Mouse (Mus musculus): ENCODE measurements at regions not wholly inside any gene's neighbourhood (a gene's known extent, or its start where the extent isn't known, plus 50 kb on each side); places are given as distances from the start of the nearest gene placed in this dataset.

DNA sequence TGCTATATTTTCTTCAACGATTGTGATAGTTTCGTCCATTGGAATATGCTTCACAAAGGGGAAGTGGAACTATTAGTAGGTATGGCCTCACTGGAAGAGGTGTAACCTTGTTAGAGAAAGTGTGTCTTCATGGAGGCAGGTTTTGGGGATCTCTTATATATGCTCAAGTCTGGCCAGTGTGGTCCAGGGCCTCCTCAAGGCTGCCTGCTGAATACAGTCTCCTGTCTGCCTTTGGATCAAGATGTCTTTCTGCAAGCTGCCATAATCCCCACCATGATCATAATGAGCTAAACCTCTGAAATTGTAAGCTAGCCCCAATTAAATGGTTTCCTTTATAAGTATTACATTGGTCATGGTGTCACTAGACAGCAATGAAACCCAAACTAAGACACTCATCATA lies 384.3 kb downstream of the Btbd3 start:
- DNase-seq (ENCODE audit: low read depth, low spot score), result no peak

DNA sequence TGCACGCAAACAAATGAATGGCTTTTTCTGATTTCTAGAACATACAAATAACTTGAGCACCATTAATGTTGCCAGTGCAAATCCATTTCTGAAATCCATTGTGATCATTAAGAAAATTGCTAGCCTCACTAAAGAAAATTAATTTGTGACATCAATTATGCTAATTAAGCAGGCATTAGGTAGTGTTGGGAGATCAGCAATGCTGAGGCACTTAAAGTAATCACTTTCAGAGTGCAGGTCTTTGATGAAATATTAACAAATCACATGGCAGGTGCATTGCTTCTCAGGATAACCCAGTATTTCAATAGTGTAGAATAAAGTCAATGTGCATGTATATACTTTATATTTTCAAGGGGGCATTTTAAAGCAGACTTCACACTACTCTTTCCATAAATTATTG lies 385.0 kb downstream of the Btbd3 start:
- DNase-seq (ENCODE audit: low read depth, low spot score), result no peak

DNA sequence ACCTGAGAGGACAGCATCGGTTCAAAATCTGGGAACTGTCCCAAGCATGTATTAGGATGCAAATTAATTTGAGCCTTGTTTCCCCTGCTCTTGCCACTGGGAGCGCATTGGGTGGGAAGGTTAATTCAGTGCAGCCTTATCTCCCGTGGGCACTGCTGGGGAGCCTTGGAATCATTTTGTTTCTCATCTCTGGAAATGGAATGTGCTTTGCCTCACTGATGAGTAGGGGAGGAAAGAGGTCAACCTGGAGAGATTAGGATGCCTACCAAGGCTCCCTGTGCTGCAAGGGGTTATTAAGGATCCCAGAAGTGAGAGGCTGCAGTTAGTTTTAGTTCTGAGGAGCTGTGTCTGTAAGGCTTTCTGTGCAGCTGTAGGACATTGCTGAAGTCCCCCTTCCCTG lies 392.3 kb downstream of the Btbd3 start:
- peak; percentile 5 for DNase-seq (ENCODE audit: low read depth, low spot score)

DNA sequence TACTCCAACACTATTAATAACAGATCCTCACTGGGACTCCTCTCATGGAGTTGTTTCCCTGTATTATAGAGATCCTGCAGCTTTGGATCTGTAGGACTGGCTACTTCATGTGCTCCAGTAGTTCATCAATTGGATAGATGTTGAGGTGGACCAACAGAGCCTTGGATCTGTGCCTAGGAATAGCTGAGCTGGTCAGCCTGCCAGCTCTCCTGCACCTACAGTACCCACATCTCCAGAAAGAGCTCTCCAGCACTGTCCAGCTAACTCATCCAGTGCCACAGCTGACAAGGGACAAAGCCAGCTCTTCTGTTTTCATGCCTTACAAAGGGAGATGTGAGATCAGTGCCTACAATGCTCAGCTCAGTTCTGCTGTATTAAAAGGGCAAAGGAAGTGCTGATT lies 403.0 kb downstream of the Btbd3 start:
- DNase-seq (ENCODE audit: low read depth, low spot score), result no peak

DNA sequence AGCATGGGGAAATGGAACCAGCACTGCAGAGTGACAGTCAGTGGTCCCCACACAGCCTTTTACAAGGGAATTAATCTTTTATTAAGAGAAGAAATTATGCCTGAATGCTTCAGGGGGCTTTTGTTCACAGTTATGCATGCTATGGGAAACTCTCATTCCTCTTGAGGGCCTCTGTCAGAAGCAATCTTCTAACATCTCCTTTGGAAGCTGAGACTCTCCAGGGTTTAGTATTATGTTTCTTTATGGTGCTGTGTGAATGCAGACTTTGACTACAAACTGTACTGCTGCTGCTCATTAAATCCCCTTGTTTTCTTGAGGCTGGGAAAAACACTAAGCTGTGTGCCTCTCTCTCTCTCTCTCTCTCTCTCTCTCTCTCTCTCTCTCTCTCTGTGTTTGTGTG lies 413.9 kb downstream of the Btbd3 start:
- no peak for DNase-seq (ENCODE audit: low read depth, low spot score)

DNA sequence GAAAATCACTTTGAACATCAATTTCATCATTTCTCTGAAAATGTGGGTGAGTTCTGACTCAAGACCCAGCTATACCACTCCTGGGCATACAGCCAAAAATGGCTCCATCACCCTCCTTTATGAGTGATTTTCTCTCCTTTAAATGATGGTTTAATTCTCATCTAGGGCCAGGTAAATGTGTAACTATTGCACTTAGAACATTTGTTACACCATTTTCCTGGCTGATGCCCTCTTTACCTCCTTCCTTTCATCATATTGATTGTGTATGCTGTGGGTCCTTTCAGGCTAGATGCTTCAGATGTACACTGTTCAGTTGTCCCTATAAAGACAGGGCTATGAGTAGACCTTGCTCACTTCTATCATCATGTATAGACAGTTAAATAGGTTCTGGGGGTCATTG lies 418.4 kb downstream of the Btbd3 start:
- no peak for DNase-seq (ENCODE audit: low read depth, low spot score)

DNA sequence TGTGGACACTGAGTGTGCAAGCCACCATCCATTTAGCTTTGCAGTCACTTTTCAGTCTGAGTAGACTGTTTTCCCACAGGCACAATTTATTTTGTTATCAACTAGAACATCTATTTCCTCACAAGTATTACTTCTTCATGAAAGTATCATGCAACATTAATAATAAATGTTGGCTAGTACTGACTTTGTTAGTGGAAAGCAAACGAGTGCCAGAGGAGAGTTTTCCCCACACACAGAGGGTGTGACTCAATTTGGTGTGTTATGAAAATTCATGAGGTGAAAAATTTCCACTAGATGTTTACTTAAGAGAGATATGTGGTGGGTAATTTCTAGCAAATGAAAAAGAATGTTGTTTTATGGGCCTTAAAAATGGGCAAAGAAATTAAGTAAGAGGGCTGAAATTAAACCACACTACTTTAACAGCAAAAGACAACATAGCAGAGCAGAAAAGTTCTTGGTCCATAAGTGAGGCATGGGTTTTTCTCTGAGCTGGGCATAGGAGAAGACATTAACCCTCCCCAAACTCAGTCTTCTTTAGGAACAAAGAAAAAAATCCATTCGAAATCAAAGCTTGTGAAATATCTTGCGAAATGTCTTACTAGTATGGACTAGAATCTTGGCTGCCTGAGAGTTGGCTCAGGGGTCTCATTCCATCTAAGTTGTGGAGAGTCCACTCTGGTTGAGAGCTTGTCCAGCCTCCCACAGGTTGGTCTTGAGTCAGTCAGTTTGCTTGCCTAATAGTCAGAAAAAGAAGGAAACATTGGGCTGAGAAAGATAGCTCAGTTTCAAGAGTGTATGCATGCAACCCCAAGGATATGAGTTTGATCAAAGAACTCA lies 419.1 kb downstream of the Btbd3 start:
- no peak for DNase-seq (ENCODE audit: low read depth, low spot score)

DNA sequence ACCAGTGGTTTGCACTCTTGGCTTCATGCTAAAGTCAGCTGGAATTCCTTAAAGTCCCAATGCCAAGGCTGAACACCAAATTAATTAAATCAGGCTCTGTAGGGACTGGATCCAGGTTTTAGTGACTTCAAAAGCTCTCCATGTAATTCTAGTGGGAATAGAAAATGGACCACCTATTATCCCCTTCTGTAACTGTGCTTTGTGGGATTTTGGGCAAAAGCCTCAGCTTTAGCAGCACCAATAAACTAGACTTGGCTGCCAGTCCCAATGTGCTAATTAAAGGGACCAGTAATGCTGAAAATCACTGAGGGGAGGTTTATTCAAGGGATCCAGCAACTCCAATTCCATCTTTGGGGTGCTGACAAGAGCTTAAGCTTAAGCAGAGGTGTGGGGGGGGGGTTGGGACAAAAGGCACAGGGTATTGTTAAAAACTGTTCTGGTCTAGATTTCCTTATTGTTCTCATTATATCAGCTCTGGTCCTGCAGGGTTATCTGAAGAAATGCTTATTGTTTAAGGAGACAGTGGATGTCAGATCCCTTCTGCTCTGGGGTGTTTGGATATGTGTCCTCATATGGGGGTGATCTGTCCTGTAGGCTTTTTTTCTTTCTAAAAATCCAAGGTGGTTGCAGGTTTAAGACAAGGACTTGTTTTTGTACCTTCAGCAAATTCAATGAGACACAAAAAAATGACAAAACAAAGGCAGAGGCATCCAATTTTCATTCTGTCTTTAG lies 431.9 kb downstream of the Btbd3 start:
- no peak for DNase-seq (ENCODE audit: low read depth, low spot score)

DNA sequence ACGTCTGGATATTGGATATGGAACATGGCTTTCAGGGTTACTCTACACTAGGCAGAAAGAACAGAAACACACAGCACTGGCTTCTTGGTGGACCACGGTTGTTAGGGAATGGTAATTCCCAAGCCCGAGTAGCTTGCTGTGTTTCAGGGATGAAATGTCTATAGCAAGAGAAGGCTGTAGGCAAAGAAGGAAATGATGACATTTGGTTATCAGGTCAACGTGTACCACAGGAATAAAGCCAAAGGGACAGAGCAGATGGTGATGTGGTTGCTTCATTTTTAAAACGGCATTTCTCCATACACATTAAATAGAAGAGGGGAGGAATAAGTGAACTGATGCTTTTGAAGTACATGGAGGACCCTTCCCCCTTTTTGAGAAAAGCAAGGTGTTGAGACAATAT lies 433.1 kb downstream of the Btbd3 start:
- DNase-seq (ENCODE audit: low read depth, low spot score), result no peak

DNA sequence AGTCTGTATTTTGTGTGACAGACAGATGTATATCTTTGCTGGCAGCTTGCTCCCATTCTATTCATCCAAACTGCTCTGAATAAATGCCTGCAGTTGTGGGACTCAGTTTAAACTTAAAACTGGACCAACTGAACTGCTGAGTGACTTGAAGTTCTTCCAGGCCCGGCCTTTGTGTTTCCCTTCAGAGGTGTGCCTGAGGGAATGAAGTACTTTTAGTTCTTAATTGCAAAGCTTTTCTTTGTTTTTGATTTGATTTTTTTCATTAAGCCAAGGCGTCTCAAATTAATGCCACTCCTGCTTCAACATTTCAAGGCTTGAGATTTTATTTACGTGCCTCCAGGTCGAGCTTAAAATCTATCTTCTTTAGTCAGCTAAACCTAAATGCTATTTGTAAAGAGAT lies 446.4 kb downstream of the Btbd3 start:
- DNase-seq (ENCODE audit: low read depth, low spot score), result no peak

DNA sequence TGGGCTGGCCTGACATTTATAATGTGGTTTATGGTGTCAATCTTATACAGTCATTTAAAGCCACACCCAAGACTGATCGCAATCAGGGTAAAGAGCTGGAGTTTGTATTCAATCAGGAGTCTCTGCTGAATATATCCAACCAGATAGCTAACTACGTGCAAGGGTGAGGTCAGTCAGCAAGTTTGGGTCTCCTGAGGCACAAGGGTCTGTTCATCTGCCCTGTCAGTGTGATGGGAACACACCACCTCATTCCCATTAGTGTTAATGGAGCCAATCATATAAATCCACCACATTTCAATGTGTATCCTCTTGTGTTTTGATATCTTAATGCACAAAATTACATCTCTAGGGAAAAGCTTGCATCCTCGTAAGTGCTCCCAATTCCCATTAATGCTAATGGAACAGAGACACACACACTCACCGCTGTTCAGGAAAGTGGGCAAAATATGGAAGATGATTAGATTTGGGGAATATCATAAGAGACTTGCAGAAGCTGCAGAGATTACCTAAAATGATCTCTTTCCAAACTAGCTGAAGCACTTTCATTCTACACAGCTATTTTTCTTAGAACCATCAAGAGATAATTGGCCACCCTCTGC lies 447.7 kb downstream of the Btbd3 start:
- DNase-seq (ENCODE audit: low read depth, low spot score), result no peak

DNA sequence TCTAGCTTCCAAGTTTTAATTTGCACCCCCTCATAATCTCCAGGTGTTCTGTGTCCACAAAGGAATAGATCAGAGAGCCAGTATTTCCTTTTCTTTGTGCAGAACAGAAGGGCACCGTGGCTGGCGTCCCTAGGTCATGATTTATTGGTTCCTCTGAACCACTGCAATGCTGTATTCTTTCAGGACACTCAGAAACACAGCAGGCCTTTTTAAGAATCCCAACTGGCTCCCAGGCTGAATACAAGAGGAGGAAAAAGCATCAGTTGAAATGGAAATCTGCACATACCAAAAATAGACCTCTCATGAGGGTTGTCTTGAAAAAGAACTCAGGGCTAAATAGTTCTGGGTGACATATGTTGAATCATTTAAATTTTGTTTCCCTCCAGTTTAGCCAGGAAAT lies 452.4 kb downstream of the Btbd3 start:
- no peak for DNase-seq (ENCODE audit: low read depth, low spot score)

DNA sequence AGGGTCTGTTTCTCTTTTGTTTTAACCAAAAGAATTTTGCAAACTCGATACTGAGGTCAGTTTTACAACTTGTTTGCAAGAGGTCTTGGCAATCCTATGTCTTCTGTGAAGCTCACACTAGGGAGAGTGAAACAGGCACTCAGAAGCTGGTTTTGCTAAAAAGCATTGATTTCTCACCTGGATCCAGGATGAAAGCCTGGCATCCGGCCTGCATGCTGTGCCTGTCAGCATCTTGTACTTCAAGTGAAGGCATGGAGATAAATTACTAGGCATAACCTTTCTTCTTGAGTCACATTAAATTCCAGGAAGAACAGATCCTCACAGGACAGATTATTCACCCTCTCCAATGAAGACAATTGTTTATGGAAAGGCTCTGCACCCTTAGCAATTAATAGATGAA lies 477.5 kb downstream of the Btbd3 start:
- no peak for DNase-seq (ENCODE audit: low read depth, low spot score)

DNA sequence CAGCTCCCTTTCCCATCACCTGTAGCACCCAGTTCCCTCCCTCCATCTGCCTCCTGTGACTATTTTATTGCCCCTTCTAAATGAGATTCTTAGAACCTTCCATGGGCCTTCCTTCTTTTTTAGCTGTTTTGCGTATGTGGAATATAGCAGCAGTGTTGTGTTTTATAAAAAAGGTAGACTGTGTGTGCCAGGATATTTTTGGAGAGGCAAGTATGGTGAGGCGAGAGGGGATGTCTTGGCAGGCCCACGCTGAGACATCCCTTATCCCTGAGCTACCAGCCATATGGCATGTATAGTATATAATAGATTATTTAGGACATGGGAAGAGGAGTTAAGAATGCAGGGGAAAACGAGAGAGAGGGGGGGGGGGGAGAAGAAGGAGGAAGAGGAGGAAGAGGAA lies 488.4 kb downstream of the Btbd3 start:
- DNase-seq (ENCODE audit: low read depth, low spot score), result no peak

DNA sequence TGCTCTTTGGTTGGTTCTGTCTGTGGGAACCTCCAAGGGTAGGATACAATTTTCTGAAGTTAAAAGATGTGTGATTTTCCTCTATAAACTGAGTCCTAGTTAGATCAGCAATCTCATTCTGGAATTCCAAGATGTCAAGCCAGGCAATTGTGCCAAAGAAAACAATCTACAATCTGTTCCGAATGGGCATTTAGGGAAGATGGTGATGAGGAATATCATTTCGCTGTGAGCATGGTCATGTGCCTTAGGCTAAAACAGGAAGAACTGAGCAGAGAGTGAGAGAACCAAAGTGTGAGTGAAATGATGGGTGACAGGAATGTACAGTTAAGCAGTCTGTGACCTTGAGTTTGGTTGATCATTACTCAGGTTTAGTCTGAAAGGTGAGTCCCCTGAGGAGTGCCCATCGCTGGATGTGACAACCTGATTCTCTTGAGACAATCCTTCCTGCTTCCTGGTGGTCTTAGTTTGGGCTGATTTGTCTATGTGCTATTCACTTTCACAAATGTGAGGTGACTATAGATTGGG lies 504.1 kb downstream of the Btbd3 start:
- no peak for DNase-seq (ENCODE audit: low read depth, low spot score)

DNA sequence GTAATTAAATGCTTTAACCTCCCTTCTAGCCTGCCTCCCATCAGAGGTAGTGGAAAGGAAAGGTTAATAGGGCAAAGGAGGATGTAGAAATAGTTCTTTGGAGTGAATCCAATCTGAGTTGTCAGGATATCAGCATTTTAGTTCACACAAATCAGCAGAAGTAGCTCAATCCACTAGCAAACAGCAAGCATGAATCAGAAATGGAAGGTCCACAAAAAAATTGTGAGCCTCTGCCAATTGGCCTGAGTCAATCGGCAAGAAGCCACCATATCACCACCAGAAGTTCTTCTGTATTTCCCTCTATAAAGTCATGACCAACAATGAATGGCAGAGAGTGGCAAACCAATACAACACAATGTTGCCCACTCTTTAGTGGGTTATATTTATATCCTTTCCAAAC lies 505.0 kb downstream of the Btbd3 start:
- DNase-seq (ENCODE audit: low read depth, low spot score), result no peak

DNA sequence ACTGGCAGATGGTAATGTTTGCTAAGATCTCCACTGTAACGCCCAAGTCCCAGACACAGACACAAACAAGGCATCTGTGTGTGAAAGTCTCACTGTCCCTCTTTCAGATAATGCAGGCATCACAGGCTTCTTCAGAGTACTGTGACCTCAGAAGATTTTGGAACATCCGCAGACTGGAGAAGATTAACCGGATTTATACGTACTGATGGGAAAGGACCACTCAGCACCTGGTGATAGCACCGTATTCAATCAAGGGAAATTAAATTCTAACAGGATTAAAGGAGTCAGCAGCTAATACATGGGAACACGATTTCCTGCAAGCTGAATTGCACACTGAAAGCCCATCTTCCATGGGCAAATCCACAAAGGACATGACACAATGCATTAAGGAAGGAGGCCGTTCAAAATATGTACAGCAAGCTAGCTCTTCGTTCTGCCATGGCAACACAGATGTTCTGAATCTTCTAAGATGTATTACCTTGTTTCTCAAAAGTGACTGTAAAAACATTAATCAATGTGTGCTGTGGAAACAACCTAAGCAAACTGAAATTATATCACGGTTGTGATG lies 510.0 kb downstream of the Btbd3 start:
- no peak for DNase-seq (ENCODE audit: low read depth, low spot score)

DNA sequence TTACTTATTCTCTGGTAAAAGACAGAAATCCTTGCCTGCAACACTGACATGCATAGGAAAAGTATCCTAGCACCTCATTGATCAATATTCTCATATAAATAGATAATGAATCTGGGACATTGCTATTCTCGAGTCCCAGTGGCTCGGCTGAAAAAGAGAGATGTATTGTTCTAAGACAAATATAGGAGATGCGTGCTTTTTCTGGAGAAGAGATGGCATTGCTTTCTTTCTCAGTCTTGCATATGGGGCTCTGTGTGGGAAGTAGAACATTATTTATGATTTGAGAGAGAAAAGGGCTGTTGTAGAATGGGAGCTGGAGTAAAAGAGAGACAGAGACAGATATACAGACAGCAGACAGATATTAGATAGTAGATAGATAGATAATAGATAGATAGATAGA lies 527.4 kb downstream of the Btbd3 start:
- no peak for DNase-seq (ENCODE audit: low read depth, low spot score)

DNA sequence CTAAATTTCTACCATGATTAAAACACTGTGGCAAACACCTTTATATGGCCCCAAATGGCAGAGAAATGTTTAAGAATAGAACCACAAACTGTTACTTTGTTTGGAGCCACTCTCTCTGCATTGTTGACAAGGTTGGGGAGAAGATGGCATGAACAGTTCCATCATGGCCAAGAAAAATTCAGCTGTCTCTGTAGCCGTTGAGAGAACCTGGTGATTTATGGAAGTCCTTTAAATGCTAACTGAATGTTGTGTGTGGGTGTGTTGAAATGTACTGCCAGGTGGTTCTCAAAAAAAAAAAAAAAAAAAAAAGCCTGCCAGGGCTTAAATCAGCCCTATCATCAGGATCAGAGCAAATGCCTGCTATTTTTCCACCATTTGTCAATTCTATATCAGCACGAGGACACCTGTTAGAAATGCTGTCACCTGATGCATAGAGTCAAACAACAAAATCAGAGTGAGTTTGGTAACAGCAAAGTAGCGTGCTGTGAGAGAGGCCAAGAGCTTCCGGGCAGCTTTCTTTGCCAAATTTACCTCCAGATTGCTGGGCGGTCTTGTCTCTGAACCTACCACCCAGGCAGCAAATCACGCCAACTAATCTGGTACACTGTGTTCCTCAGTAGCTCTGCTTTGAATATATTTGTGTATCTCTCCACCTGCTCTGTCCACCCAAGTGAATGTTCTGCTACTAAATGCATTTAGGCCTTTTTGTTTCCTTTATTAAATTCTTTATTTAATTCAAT lies 536.5 kb downstream of the Btbd3 start:
- no peak for DNase-seq (ENCODE audit: low read depth, low spot score)

DNA sequence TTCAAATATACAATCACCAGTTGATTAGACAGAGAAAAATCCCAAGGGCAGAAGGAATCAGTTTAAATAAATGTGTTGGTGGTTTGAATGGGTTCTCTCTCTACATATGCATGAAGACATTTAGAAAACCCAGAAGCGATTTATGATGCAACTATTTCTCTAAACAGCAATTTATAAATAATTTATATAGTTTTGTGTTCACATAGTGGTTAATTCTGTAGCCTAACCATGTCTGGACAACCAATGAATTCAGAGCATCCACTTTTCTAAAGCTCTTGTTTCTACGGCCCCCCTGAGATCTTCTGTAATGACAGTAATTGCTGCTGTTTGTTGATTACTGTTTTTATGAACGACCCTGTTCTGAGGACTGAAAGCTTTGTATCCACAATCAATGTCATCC lies 549.8 kb downstream of the Btbd3 start:
- DNase-seq (ENCODE audit: low read depth, low spot score), result no peak

DNA sequence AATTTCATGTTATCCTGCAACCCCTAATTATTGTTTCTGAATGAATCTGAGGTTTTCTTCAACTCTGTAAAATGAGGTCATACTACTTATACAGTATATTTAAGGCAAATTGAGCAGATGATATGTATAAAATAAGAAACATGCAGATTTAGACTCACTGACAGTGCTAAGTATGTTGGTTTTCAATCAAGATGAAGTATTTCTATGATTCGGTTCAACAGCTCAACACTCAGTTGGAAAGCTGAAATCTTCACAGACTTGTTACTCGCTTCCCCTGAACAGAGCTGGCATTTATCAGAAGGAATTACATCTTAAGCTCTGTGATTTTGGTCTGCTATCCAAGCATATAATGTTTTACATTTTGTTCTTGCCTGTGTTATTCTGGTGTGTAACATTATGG lies 553.4 kb downstream of the Btbd3 start:
- DNase-seq (ENCODE audit: low read depth, low spot score), result no peak

DNA sequence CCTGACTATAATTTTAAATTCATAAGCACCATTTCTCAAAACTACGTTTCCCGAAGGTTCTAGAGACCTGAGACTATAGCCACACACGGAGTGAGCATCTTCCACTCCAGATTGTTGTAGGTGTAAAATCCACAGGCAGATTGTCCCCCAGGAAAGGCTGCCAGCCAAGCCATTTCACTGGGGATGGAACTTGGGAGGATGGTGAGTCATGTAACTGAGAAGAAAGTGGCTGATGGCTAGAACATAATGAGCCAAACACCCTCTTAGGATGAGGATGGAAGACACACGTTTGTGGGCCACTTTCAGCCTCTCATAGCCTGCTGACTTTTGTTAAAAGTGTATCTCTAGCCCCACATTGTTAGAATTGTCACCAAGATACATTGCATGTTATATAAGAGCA lies 564.1 kb downstream of the Btbd3 start:
- no peak for DNase-seq (ENCODE audit: low read depth, low spot score)
